Comparison of ENCODE assay signal across 10 mouse cellular contexts in the genomic region with DNA sequence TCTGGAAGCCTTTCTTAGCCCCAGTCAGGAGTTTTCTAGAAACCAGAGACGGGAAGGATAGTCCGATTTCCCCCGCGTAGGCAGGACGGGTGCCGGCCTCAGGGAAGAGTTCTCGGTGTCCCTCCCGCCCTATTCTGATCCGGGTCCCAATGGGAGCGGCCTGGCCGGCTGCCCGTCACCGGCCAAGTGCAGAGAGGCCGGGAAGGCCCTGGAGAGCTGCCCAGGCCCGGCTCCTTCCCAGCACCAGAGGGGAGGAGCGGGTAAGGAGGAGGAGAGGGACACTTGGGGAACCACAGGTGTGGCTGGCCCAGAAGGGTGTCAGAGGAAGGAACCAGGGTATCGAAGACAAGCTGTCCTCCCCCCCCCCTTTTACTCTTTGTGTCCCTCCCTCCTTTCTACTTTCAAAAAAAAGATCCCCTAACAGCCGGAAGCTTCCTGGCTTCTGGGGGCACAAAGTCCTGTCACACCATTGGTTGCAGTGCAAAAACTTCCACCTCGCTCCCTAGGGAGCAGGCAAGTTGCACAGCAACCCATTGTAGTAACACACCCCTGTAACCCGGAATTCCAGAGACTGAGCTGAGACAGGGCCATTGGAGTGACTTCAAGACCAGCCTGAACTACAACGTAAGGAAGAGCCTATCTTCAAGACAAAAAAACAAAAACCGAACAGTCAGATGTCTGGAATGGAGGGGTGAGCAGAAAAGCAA. TPM values are rescaled to one million over a fixed set of nuclear protein-coding genes. Genes with fewer than 3 reads are reported as not detected.
DNase-seq lines count a peak whose midpoint lies in the region; ATAC-seq and TF ChIP-seq lines count a peak whose summit lies in the region.
"Had no signal": no experiment of that assay in that cellular context is flagged by ENCODE, and none has a peak within 500 bp of the region (broad histone marks: within the 10 kb centered on the region; RNA-seq: fewer than 3 reads in every experiment).

No protein-coding gene starts in this region.

- 13% methylated on average over 20 of the region's 22 CpGs for WGBS in heart, embryonic 12.5 days
- WGBS in kidney, embryonic 14.5 days, result 15% methylated on average over 22 of the region's 22 CpGs
- 7% methylated on average over 19 of the region's 22 CpGs for WGBS in lung, postnatal 0 days
- 16% methylated on average over 22 of the region's 22 CpGs for WGBS in stomach, embryonic 16.5 days

- TF ChIP-seq CTCF in lung, postnatal 0 days (IDR thresholded peaks at IDR 0.05), result no peak

- H3K27me3 ChIP-seq in heart, embryonic 12.5 days (replicated peaks), result peaks cover 79% of the 10 kb centered on the region
- peaks cover 32% of the 10 kb centered on the region for H3K27me3 ChIP-seq in kidney, embryonic 14.5 days (ENCODE audit: control insufficient read depth, insufficient read depth, low read length)
- H3K27me3 ChIP-seq in lung, postnatal 0 days (replicated peaks; ENCODE audit: insufficient read depth, low read length), result 0 out of 2 replicates have a peak, but pooled peaks cover 12% of the 10 kb centered on the region
- H3K27me3 ChIP-seq in stomach, embryonic 16.5 days (ENCODE audit: control insufficient read depth, insufficient read depth, low read length), result peaks cover 6% of the 10 kb centered on the region

- peak overlapping the region; percentile 32 to 42 for H3K4me3 ChIP-seq in ES-E14 (ENCODE audit: insufficient read depth in 1 of 2, low read depth in 1 of 2, low read length in 2 of 2, poor library complexity in 1 of 2, severe bottlenecking in 1 of 2)
- peak overlapping the region; percentile 6; the same call in 1 of the 2 replicates for H3K4me3 ChIP-seq in heart, embryonic 12.5 days
- H3K4me3 ChIP-seq in kidney, embryonic 14.5 days (ENCODE audit: low read length), result no peak overlapping the region
- peak overlapping the region; percentile 16 for H3K4me3 ChIP-seq in lung, postnatal 0 days (ENCODE audit: low read depth, low read length)
- peak overlapping the region; percentile 16 for H3K4me3 ChIP-seq in stomach, embryonic 16.5 days (replicated peaks; ENCODE audit: low read length)
- H3K4me3 ChIP-seq: megakaryocyte, embryonic 14.5 days had no signal

- ATAC-seq in heart, embryonic 12.5 days (ENCODE audit: insufficient number of reproducible peaks, low FRiP score), result no peak
- no peak for ATAC-seq in kidney, embryonic 14.5 days (ENCODE audit: low FRiP score, low TSS enrichment)
- ATAC-seq in lung, postnatal 0 days, result peak; percentile 79
- ATAC-seq in stomach, embryonic 16.5 days (ENCODE audit: insufficient read depth, low FRiP score), result peak; percentile 49; the same call in 1 of the 2 replicates
- ATAC-seq in activated CD4-positive, CD25-positive, alpha-beta regulatory T cell, adult 4 months, result no peak

- H3K36me3 ChIP-seq in ES-E14 (ENCODE audit: control insufficient read depth, insufficient read depth, low read length, poor library complexity, severe bottlenecking), result no peaks in the 10 kb centered on the region
- H3K36me3 ChIP-seq in heart, embryonic 12.5 days, result no peaks in the 10 kb centered on the region
- no peaks in the 10 kb centered on the region for H3K36me3 ChIP-seq in kidney, embryonic 14.5 days (ENCODE audit: control insufficient read depth, insufficient read depth, low read length)
- no peaks in the 10 kb centered on the region for H3K36me3 ChIP-seq in lung, postnatal 0 days (ENCODE audit: insufficient read depth, low read length)
- no peaks in the 10 kb centered on the region for H3K36me3 ChIP-seq in stomach, embryonic 16.5 days (ENCODE audit: control insufficient read depth, insufficient read depth, low read length)

- H3K27ac ChIP-seq in ES-E14 (ENCODE audit: insufficient read depth, low read depth, low read length, poor library complexity, severe bottlenecking), result peak overlapping the region; percentile 82
- no peak overlapping the region for H3K27ac ChIP-seq in heart, embryonic 12.5 days (ENCODE audit: poor library complexity, severe bottlenecking)
- no peak overlapping the region for H3K27ac ChIP-seq in kidney, embryonic 14.5 days (ENCODE audit: low read depth, low read length)
- H3K27ac ChIP-seq in lung, postnatal 0 days (ENCODE audit: low read length), result peak overlapping the region; percentile 77
- no peak overlapping the region for H3K27ac ChIP-seq in stomach, embryonic 16.5 days (ENCODE audit: low read length)

- in situ Hi-C loops in ES-E14 (cut with MboI; ENCODE audit: low sequenced_read_pairs in 2 of 2, unreplicated experiment in 2 of 2), result no loop called here

- H3K9ac ChIP-seq in ES-E14 (ENCODE audit: insufficient read depth, low read depth, low read length, poor library complexity, severe bottlenecking), result peak overlapping the region; percentile 56; the same call in 1 of the 2 replicates
- H3K9ac ChIP-seq in heart, embryonic 12.5 days, result peak overlapping the region; percentile 51
- no peak overlapping the region; the same call in 1 of the 2 replicates for H3K9ac ChIP-seq in kidney, embryonic 14.5 days (ENCODE audit: low read depth, low read length)
- peak overlapping the region; percentile 34; the same call in 1 of the 2 replicates for H3K9ac ChIP-seq in lung, postnatal 0 days (replicated peaks; ENCODE audit: low read depth)
- peak overlapping the region; percentile 37 for H3K9ac ChIP-seq in stomach, embryonic 16.5 days (ENCODE audit: low read length)

- H3K4me2 ChIP-seq in heart, embryonic 12.5 days, result peak overlapping the region; percentile 42
- H3K4me2 ChIP-seq in kidney, embryonic 14.5 days (replicated peaks; ENCODE audit: low read depth, low read length), result peak overlapping the region; percentile 22; the same call in 1 of the 2 replicates
- peak overlapping the region; percentile 51 for H3K4me2 ChIP-seq in lung, postnatal 0 days (replicated peaks; ENCODE audit: low read depth, low read length)
- H3K4me2 ChIP-seq in stomach, embryonic 16.5 days (ENCODE audit: low read depth, low read length), result peak overlapping the region; percentile 37

- TF ChIP-seq EP300 in lung, postnatal 0 days (IDR thresholded peaks at IDR 0.05), result no peak

- DNase-seq in 3134 (ENCODE audit: extremely low read depth, insufficient read length, low spot score) (peak; percentile 87), ES-E14 (ENCODE audit: low read depth, low spot score) (no peak)
- peak; percentile 29 for DNase-seq in embryo, embryonic 9.5 days (ENCODE audit: extremely low spot score)
- peak; percentile 93 for DNase-seq in lung, postnatal 0 days (ENCODE audit: low spot score)

- no peaks in the 10 kb centered on the region for H3K9me3 ChIP-seq in ES-E14 (ENCODE audit: control insufficient read depth, insufficient read depth, low read depth, low read length)
- no peaks in the 10 kb centered on the region for H3K9me3 ChIP-seq in heart, embryonic 12.5 days (replicated peaks)
- no peaks in the 10 kb centered on the region for H3K9me3 ChIP-seq in kidney, embryonic 14.5 days (ENCODE audit: control insufficient read depth, low read length)
- no peaks in the 10 kb centered on the region for H3K9me3 ChIP-seq in lung, postnatal 0 days (ENCODE audit: low read length)
- H3K9me3 ChIP-seq in stomach, embryonic 16.5 days (replicated peaks; ENCODE audit: control insufficient read depth, low read length), result no peaks in the 10 kb centered on the region
- H3K9me3 ChIP-seq: megakaryocyte, embryonic 14.5 days had no signal

- peaks cover 10 to 43% of the 10 kb centered on the region in 2 experiments; a peak in 2 of 4 replicates for H3K4me1 ChIP-seq in ES-E14 (ENCODE audit: control insufficient read depth in 2 of 2, insufficient read depth in 2 of 2, low read length in 2 of 2, poor library complexity in 1 of 2)
- peaks cover 24% of the 10 kb centered on the region for H3K4me1 ChIP-seq in heart, embryonic 12.5 days (replicated peaks)
- peaks cover 6% of the 10 kb centered on the region; the same call in 1 of the 2 replicates for H3K4me1 ChIP-seq in kidney, embryonic 14.5 days (ENCODE audit: control insufficient read depth, insufficient read depth, low read length)
- 0 out of 2 replicates have a peak, but pooled peaks cover 3% of the 10 kb centered on the region for H3K4me1 ChIP-seq in lung, postnatal 0 days (ENCODE audit: insufficient read depth, low read depth, low read length)
- H3K4me1 ChIP-seq in stomach, embryonic 16.5 days (ENCODE audit: control insufficient read depth, insufficient read depth, low read length), result peaks cover 10% of the 10 kb centered on the region; the same call in 1 of the 2 replicates

RNA-seq across cellular contexts. Expression of a gene that starts 0.8 kb away (rescaled TPM):
- total RNA-seq in ES-E14 (2012; rRNA removed), result 0.80 and 1.6 TPM in 2 replicates
- polyA plus RNA-seq in heart, embryonic 12.5 days (2016; fragmentation: Nextera tagmentation; extraction: Ambion mirVana), result 0.94 and 1.2 TPM in 2 replicates
- 0.06 and 0.18 TPM in 2 replicates for polyA plus RNA-seq in kidney, embryonic 14.5 days (2014; fragmentation: Nextera tagmentation; extraction: Ambion mirVana)
- 0.37 and 0.46 TPM in 2 replicates for polyA plus RNA-seq in lung, postnatal 0 days (2015; fragmentation: Nextera tagmentation; extraction: Ambion mirVana)
- polyA plus RNA-seq in stomach, embryonic 16.5 days (2015; fragmentation: Nextera tagmentation; extraction: Ambion mirVana), result 0.41 and 1.8 TPM in 2 replicates
- polyA plus RNA-seq in activated CD4-positive, CD25-positive, alpha-beta regulatory T cell, adult 4 months (2017; shearing (Covaris generic)), result not detected
- total RNA-seq: common myeloid progenitor, adult 5-6 weeks had no signal

RNA-seq across cellular contexts. Expression of a gene that starts 6.6 kb away (rescaled TPM):
- 0.67 and 0.90 TPM in 2 replicates for total RNA-seq in ES-E14 (2012; rRNA removed)
- 0.15 TPM in 1 of 2 replicates, not detected in the other for polyA plus RNA-seq in heart, embryonic 12.5 days (2016; fragmentation: Nextera tagmentation; extraction: Ambion mirVana)
- not detected in 2 replicates for polyA plus RNA-seq in kidney, embryonic 14.5 days (2014; fragmentation: Nextera tagmentation; extraction: Ambion mirVana)
- 0.72 and 1.2 TPM in 2 replicates for polyA plus RNA-seq in lung, postnatal 0 days (2015; fragmentation: Nextera tagmentation; extraction: Ambion mirVana)
- 0.52 and 0.76 TPM in 2 replicates for polyA plus RNA-seq in stomach, embryonic 16.5 days (2015; fragmentation: Nextera tagmentation; extraction: Ambion mirVana)
- polyA plus RNA-seq in activated CD4-positive, CD25-positive, alpha-beta regulatory T cell, adult 4 months (2017; shearing (Covaris generic)), result 1 to 10 TPM in 1 of 2 experiments, not detected in 1; 2.6 TPM
- total RNA-seq: common myeloid progenitor, adult 5-6 weeks had no signal

RNA-seq across cellular contexts. Expression of a gene that starts 23.4 kb away (rescaled TPM):
- 108 and 156 TPM in 2 replicates for total RNA-seq in ES-E14 (2012; rRNA removed)
- 63.1 and 68.1 TPM in 2 replicates for polyA plus RNA-seq in heart, embryonic 12.5 days (2016; fragmentation: Nextera tagmentation; extraction: Ambion mirVana)
- 51.6 and 69.5 TPM in 2 replicates for polyA plus RNA-seq in kidney, embryonic 14.5 days (2014; fragmentation: Nextera tagmentation; extraction: Ambion mirVana)
- 13.5 and 17.5 TPM in 2 replicates for polyA plus RNA-seq in lung, postnatal 0 days (2015; fragmentation: Nextera tagmentation; extraction: Ambion mirVana)
- 70.3 and 72.8 TPM in 2 replicates for polyA plus RNA-seq in stomach, embryonic 16.5 days (2015; fragmentation: Nextera tagmentation; extraction: Ambion mirVana)
- polyA plus RNA-seq in activated CD4-positive, CD25-positive, alpha-beta regulatory T cell, adult 4 months (2017; shearing (Covaris generic)), result 10 to 100 TPM; 19.2 to 27.6 TPM

RNA-seq across cellular contexts. Expression of a gene that starts 28.5 kb away (rescaled TPM):
- 78.5 and 144 TPM in 2 replicates for total RNA-seq in ES-E14 (2012; rRNA removed)
- polyA plus RNA-seq in heart, embryonic 12.5 days (2016; fragmentation: Nextera tagmentation; extraction: Ambion mirVana), result 54.7 and 55.3 TPM in 2 replicates
- 69.1 and 69.8 TPM in 2 replicates for polyA plus RNA-seq in kidney, embryonic 14.5 days (2014; fragmentation: Nextera tagmentation; extraction: Ambion mirVana)
- 74.8 and 84.3 TPM in 2 replicates for polyA plus RNA-seq in lung, postnatal 0 days (2015; fragmentation: Nextera tagmentation; extraction: Ambion mirVana)
- 62.0 and 68.6 TPM in 2 replicates for polyA plus RNA-seq in stomach, embryonic 16.5 days (2015; fragmentation: Nextera tagmentation; extraction: Ambion mirVana)
- polyA plus RNA-seq in activated CD4-positive, CD25-positive, alpha-beta regulatory T cell, adult 4 months (2017; shearing (Covaris generic)), result 10 to 100 TPM; 38.0 to 61.3 TPM

RNA-seq across cellular contexts. Expression of a gene that starts 28.9 kb away (rescaled TPM):
- 3.4 and 4.2 TPM in 2 replicates for total RNA-seq in ES-E14 (2012; rRNA removed)
- 10.1 and 12.7 TPM in 2 replicates for polyA plus RNA-seq in heart, embryonic 12.5 days (2016; fragmentation: Nextera tagmentation; extraction: Ambion mirVana)
- polyA plus RNA-seq in kidney, embryonic 14.5 days (2014; fragmentation: Nextera tagmentation; extraction: Ambion mirVana), result 13.2 and 16.6 TPM in 2 replicates
- polyA plus RNA-seq in lung, postnatal 0 days (2015; fragmentation: Nextera tagmentation; extraction: Ambion mirVana), result 11.4 and 12.0 TPM in 2 replicates
- 7.0 and 8.2 TPM in 2 replicates for polyA plus RNA-seq in stomach, embryonic 16.5 days (2015; fragmentation: Nextera tagmentation; extraction: Ambion mirVana)
- 1 to 10 TPM; 3.3 to 4.0 TPM for polyA plus RNA-seq in activated CD4-positive, CD25-positive, alpha-beta regulatory T cell, adult 4 months (2017; shearing (Covaris generic))
- total RNA-seq: common myeloid progenitor, adult 5-6 weeks had no signal

Comparison
In these comparisons a context has a peak if more than half of its experiments do, and no peak if none do; other contexts are left out.
1. H3K27ac ChIP-seq: peak in ES-E14 (single experiment) and lung, postnatal 0 days (single experiment); none in heart, embryonic 12.5 days (single experiment), kidney, embryonic 14.5 days (single experiment) and stomach, embryonic 16.5 days (single experiment).
2. ATAC-seq: peak in lung, postnatal 0 days (single experiment) and stomach, embryonic 16.5 days (single experiment); none in heart, embryonic 12.5 days (single experiment), kidney, embryonic 14.5 days (single experiment) and activated CD4-positive, CD25-positive, alpha-beta regulatory T cell, adult 4 months (single experiment).
3. Peak in every context shown above with its lines, with median percentiles within 50 percentile points of each other: H3K4me2 ChIP-seq.